Mouse (Mus musculus): ENCODE results near the gene Sidt2.

The Sidt2 gene

DNA sequence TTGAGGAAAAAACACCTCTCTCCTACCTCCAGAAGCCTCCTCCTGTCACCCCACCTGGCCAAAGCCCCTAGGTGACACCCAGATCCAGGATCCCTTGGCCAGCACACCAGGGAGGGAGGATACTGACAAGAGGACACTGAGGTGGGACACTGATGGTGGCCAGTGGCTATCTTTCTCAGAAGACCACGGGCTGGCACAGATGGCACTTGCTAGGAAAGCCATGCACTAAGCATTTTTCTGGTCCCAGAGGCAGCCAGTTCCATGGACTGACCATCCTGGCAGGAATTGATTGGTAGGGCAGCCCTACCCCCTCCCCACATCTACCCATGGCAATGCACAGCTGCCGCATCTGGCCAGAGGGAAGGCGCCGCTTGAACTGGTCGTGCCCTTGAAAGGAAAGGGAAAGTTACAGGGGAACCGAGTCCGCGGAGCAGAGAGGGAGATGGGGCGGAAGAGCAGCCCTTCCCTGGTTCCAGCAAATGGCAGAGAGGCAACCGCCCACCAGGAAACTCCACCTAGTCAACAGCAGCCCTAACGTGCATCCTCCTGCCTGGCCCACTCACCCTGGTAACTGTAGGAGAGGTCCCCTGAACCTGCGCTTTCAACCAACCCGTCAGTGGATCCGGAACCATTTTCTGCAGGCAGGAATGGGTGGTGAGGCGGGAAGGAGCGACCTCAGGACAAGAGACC, 8.7 kb downstream of the Sidt2 start:
- DNase-seq (ENCODE audit: low spot score): no peak

DNA sequence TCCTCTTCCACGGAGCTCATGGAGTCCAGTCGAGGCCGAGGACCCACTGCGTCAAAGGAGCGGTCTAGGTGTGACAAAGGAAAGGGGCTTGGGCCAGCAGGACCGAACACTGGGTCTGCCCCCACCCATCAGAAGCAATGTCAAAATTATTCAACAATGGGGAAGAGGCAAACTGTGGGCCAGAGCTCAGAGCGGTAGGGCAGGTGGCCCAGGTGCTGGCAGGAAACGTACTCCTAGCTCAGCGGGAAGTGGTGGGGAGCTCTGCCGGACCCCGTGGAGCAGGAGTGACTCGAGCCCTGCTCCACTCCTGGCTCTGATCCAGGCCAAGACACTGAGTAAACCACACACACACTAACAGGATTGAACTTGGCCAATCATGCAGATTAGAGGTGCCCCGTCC, 9.3 kb downstream of the Sidt2 start:
- no peak for DNase-seq (ENCODE audit: low spot score)

DNA sequence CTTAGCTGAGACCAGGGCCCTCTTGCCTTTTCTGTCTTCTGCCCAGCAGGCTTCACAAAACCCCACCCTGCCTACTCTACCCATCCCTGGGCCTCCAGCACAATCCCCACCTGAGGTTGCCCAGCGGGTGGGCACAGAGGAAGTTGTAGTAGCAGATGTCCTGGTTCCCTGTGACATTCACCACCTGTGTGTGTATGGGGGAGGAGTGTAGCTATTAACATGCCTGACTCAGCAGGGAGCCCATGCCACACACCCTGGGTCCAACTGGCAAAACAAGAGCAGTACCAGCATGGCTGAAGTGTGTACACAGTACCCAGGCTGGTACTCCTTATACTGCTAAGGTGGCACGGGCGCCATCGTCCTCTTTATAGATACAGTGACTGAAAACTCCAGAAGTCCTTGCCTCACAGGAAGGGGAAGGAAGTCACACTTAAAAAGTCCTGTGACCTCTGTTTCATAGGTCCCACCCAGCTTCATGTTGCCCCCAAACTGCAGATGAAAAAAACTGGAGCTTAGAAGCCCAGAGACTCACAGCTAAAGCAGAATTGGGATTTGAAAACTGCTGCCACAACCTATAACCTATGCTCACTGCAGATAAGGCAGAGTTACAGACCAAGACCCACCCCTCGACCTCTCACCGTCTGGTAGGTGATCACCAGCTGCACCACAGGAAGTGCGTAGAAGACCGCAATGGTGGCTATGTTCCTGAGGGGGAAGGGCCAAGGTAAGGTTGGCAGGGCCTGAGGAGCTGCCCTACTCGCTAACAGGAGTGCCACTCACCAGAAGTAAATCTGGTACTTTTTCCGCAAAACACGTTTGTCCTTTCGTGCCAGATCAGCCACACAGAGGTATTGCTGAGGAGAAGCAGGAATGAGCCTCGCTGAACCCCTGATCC, 10.3 kb downstream of the Sidt2 start:
- DNase-seq (ENCODE audit: low spot score): no peak

DNA sequence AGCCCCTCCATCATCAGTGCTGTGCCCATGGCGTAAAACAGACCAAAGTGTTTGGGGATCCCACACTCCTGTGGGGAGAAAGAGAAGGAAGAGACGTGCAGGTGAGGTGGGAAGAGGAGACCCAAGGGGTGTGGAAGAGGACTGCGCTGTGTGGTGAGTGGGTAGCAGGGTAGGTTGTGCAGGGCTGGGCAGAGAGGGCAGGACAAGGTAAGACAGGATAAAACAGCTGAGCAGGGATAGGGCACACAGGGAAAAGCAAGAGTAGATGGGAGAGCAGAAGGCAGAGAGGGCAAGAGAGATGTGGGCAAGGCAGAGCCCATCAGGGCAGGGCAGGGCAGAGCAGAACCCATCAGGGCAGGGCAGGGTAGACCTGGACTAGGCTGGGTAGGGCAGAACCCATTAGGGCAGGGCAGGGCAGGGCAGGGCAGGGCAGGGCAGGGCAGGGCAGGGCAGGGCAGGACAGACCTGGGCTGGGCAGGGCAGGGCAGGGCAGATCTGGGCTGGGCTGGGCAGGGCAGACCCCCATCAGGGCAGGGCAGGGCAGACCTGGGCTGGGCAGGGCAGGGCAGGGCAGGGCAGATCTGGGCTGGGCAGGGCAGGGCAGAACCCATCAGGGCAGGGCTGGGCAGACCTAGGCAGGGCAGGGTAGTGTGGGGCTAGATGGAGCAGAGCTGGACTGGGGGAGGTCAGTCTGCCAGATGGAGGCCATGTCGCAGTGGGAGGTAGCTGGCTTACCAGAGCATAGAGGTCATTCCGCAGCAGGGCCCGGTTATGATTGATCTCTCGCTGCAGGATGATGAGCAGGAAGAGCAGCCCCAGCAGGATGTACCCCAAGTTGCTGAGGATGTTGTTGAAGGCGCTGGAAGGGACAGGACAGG, 11.2 kb downstream of the Sidt2 start:
- no peak for DNase-seq (ENCODE audit: low spot score)

DNA sequence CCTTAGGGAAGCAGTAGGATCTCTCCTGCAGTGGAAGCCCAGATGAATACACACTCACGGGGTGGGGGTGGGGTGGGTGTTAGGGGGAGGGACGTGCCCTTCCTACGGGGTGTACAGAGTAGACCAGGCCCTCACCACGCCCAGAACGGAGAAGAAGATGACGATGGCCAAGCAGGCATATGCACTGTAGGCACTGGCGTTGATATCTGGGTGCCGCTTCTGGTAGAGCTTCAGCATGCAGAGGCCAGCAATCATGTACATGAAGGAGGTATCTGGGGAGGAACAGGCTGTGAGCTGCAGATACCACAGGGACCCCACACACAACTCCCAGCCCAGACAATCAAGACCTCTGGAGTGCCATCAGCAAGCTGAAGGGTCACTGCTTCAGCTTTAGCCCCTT, 12.1 kb downstream of the Sidt2 start:
- no peak for DNase-seq (ENCODE audit: low spot score)

DNA sequence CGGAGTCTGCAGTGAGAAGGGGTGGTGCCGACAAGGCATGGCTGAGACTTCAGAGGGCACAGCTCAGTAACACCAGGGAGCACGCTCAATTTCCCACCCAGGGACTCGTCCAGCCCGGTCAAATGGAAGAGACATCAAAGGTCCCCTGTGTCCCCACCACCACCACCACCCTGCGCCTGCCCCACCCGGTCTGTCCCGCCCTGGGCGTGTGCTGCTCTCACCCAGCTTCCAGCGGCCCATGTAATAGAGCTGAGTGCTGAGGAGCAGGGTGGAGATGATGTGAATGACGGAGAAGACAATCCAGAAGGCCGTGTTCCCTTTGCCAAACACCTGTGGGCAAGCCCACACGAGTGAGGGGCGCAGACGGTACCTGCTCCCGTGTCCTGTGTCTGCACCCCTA, 12.6 kb downstream of the Sidt2 start:
- DNase-seq (ENCODE audit: low spot score): no peak

DNA sequence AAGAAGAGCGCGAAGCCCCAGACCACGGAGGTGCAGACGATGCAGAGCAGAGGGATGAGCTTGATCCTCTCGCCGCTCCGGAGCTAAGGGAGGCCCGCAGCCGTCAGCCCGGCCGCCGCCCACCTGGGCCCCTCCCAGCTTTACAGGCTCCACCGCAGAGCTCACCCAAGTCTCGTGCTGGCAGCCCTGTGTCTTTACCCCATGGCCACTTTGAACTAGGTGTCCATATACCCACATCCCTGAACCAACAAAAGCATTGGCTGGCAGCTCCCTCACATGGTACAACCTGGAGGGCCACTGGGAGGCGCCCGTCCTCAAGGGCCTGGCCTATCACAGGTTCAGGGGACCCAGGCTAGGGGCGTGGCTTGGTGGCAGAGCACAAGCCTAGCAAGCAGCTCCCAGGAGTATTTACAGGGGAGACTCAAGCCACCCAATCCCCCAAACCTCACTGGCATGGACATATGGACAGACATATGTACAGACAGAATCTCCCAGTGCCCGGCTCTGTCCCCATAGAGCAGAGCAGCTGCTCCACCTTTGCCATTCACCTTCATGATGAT, 13.6 kb downstream of the Sidt2 start:
- DNase-seq (ENCODE audit: low spot score): no peak

DNA sequence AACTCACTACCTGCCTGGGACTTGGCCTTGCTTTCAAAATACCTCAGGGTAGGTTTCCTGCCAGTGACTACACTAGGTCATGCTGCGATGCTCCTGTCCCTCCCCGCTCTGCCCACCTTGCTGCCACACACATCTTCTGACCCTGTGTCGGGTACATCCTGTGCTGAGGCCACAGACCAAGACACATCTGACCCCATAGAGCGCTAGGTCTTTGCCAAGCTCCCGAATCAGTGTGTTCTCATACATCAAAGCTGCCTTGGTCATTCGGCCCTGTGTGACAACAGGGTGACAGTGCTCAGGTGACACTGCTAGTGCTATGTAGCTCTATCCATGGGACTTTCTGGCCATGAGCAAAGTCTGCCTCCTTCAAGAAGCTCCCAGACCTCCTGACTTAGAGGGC, 15.3 kb downstream of the Sidt2 start:
- DNase-seq (ENCODE audit: low spot score): no peak

DNA sequence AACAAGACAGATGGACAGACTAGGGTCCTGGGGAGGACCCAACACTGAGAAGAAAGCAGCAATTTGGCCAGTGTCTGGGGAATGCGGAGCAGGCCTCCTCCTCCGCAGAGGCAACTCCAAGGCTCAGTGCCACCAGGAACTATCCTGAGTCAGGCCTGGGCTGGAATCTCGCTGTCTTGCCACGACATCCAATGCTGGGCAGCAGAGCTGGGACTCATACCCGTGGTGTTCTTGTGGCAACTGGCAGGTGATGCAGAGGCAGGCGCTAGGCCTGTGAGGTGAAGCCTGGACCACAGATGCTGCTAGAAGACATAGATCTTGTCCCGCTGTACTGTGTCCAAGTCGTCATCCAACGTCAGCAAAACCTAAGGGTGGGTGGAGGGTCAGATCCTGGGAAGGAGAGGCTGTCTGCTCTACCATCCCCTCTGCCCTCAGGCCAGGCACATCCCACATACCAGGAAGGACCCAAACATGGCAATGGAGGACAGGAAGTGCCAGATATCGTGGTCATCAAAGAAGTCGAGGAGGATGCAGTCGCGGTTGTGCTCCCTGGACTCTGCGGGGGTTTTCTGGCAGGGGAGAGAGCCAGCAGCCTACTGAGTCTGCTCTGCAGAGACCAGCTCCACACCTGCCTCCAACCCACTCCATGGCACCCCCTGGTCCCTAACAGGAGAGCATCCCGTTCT, 16.0 kb downstream of the Sidt2 start:
- no peak for DNase-seq (ENCODE audit: low spot score)

DNA sequence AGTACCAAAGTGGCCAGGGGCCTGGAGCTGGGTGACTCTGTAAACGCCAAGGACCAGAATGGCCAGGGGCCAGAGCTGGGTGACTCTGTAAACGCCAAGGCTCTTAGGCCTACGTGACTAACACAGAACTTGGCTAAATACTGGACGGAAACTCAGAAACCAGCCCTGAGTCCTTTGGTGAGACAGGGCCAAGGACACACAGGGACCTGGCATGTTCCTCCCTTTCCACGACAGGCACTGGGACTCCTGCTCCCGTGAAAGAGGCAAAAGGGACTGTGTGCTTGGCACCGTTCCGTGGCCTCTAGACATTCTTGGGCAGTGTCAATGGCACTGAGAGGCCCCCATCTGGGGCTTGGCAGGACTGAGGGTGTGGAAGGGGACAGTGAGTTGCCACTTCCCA, 17.0 kb downstream of the Sidt2 start:
- DNase-seq (ENCODE audit: low spot score): no peak

DNA sequence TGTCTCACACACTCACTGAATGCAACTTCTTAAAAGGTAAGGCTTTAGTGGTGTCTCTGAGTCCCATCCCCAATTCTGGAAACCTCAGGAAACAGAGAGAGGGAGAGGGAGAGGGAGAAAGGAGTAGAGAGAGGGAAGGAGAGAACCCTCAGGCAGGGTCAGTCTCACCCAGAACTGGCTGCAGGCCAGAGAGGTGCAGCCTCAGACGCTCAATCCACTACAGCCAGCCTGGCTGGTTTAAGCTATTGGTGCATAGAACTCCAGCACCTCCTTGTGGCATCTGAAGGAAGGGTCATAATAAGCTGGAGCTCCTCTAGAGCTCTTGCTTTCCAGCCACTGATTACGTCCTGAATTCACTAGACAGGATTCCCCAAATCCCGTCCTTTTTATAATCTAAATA, 18.2 kb downstream of the Sidt2 start:
- DNase-seq (ENCODE audit: low spot score): no peak

DNA sequence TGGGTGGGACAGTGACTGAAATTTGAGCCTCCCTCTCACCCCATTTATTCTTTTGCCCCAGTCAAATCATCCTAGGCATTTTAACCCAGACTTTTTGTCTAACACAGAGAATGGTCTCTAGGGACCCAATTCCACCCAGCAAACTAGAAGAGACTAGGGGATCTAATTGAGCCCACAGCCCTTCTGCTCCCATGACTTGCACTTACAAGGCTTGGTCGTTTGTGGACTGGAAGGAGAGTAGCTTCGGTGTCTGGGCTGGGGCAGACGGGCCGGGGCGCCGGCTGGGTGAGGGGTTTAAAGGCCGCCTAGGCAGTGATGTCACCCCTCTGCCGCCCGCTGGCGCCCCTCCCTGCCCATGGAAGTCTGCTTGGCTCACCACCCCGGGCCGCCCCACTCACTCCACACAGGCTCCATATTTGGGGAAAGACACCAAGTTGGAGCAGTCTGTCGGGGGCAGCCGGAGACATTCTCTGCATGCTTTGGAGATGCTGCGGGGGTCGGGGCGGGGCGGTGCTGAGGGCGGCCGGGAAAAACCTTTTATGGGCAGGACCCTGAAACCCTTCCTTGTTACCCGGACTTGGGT, 19.3 kb downstream of the Sidt2 start, which contains the start of gene Tagln:
Gene Tagln (minus strand): TSS at position 431 of the 583 bp plus-strand sequence.
- no peak for DNase-seq (ENCODE audit: low spot score)

DNA sequence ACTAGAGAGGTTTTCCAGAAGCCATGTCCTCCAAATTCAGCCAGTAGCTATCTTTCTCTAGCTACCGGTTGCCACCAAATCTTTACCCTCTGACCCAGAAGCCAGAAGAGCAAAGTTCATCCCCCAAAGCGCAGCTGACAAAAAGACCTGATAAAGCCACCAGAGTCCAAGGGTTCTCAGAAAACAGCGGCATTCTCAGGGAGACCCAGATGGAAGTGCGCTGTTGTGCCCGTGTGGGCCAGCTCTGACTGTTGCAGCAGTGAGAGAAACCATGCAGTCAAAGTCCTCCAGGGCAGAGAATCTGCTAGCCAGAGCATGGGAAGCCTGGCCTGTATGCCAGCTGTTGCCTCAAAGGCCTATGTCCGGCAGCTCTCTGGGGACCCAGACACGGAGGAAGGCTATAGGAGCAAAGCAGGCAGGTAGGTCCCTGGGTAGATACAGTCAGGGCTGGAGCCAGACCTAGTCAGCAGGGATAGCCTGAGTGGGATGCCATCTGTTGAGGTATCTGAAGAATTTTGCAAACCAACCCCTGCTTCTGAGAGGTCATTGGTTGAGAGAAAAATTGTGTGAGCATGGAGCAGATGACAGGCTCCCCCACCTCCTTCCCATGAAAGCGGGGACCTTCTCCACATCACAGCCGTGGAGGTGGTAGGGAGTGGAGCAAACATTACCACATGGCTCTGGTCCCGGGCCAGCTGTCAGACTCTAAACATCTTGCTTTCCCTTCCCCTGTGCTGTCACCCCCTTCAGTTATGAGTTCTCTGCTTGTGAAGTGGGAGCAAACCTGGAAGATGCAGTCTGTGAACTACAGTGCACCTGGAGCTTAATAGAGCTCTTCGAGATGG, 22.3 kb downstream of the Sidt2 start:
- DNase-seq (ENCODE audit: low spot score): no peak

DNA sequence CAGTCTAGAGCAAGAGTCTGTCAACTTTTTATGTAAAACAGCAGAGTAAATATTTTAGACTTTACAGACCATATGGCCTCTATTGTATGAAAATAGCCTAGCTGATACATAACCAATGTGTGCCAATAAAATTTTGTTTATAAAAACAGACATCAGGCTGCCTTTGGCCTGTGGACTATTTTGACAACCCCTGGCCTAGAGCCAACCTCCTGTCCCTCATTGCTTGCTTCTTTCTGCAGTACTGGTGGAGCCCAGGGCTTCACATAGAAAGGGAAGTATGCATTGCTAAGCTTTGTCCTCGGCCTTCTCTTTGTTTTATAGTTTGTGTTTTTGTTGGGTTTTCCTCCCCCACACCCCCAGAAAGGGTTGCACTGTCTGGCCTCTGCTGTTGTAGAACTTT, 23.1 kb downstream of the Sidt2 start:
- DNase-seq (ENCODE audit: low spot score): no peak

DNA sequence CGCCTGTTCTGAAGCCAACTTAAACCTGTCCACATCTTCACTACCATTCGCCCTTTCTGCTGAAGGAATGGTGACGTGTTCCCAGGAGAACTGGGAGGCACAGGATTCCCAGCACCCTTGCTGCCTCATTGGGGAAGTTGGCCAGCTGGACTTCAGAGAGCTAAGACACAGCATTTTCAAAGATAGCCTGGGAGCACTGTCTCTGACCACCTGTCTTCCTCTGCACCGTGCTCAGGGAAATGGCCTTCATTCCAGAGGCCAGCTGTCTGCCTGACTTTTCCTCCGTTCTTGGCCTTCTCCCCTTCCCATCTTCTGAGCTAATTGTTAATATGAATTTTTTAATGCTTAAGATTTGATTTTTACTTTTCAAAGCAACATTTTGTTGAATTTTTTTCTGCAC, 25.8 kb downstream of the Sidt2 start:
- DNase-seq (ENCODE audit: low spot score): no peak

DNA sequence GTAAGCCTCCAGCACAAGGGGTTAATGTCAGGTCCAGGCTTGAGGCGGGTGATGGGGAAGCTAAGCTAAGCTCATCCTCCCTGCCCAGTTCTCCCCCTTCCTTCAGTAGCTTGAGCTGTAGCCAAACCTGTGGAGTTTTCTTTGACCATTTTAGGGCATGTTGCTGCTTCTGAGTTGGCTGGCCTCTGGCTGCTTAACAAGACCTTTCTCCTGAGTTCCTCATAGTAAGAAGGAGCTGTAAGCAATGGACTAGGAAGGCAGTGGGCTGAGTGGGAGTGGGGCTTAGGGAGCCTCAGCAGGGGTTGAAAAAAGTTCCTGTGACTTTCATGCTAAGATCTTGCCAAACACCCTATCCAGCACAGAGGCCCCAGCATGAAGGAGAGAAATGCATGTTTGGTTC, 35.2 kb downstream of the Sidt2 start:
- no peak for DNase-seq (ENCODE audit: low spot score)

DNA sequence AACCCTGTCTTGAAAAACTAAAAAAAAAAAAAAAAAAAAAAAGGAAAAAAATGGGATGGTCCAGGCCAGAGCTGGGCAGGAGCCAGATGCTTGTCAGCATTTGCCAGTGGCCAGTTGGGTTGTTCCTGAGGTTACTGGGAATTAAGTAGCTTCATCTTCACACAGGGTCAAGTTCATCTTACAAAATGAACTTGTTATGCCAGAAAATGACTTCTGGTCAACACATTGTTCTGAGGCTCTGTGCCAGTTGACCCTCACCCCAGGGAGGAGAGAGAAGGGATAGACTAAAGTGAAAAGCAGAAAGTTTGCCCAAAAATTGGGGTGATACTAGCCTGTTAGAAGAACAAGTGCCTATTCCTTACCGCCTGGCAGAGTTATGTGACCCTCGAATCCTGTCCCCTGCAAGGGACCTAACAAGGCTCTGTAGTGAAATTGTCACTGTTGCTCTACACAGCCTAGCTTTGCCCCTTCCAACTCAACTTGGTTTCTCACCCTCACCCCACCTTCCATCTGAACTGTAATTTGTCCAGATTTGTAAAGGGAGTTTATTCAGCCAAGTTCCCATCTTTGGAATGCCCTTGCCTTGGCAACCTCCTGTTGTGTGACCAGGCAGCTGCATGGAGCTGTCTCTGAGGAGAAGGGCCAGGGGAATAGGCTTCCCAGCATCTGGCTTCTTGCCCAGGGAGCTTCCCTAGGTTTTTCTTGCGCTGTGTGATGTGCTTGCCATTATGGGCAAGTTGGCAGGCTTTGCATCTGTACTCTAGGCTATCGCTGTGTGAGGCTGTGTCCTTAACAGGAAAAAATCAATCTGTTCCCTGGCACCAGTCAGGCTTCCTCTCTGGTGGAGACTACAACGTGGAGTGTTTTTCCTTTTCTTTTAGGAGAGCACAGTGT, 37.8 kb downstream of the Sidt2 start:
- DNase-seq (ENCODE audit: low spot score): no peak

DNA sequence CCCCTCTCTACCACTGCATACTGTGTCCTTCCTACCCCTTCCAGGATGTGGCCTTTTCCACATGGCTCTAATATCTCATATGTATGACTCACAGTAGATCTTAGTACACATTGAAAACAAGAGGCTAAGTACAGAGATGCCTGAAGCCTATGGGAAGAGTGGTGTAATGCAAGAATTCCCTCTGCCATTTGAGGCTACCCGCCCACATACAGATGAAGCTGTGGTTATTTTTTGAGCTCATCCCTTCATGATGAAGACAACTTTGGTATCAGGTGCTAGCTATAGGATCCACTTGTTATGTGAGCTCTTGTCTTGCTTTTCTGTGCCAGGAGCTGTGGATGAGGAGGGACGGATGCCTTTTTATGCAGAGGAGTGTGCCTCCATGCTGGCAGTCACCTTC, 39.4 kb downstream of the Sidt2 start:
- DNase-seq (ENCODE audit: low spot score): no peak

DNA sequence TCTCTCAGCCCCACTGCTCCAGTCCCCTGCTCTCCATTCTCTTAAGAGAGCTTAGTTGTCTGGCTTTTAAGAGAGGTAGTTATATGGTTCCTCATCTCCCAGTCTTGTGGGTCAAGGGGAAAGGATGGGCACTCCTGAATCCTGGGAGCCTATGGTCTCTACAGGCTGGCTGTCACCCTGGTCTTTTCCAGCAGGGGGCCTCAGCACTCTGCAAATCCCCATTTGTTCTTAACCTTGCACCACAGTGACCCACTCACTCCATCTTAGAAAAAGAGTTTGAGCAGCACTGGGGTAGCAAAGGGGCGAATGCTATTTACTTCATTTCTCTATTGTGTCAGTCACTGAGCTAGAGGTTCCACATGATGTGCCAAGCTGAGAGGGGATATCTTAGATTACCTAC, 43.4 kb downstream of the Sidt2 start:
- no peak for DNase-seq (ENCODE audit: low spot score)
